Mouse (Mus musculus): ENCODE measurements around the gene Exoc6. TPM values are rescaled to one million over a fixed set of nuclear protein-coding genes. Genes with fewer than 3 reads are reported as not detected.
"Not testable (repeated sequence)": the region's sequence is repeated elsewhere in the genome, so short reads cannot be mapped to it uniquely, and the experiment has no call there.

The Exoc6 gene
- total RNA-seq (2022) = 10 to 100 TPM; 18.7 to 26.7 (median 22.0) TPM

DNA sequence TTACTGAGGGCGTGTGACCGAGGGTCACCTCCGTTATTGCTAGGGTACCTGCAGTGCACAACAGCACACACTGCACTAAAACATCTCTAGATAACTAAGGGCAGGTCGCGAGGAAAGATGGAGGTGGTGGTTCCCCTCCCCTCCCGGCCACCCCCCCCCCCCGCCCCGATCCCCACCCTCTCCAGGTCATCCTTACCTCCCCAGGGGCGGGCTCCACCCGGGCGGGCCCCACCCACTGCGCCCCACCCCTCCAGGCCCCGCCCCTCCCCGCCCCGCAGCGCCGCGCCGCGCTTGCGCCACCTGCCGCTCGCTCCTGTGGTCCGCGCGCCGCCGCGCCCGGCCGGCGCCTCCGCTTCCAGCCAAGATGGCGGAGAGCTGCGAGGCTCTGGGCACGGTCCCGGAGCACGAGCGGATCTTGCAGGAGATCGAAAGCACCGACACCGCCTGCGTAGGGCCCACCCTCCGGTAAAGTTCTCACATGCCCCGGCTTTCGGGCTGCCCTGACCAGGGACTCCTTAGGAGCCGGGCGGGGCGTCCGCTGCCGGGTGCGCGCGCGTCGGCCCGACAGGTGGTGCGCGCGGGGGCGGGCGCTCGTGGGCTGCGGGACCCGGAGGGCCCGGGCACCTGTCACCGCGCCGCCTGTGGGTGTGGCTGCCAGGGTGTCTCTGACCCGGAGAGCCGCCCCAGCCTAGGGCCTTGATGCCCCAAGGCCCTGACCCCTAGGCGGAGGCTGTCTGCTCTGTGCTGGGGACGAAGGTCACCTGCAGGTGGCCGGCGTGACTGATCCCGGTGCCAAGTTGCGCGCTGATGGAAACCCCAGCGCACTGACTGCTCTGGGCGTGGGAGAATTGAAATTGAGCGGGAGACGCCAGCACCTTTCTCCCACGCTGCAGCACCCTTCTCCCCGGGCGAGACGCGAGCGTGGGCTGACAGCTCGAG, at the start of gene Exoc6:
TSS of gene Exoc6 (plus strand) at position 318 of the 939 bp plus-strand sequence.
- DNase-seq = peak; percentile 55

DNA sequence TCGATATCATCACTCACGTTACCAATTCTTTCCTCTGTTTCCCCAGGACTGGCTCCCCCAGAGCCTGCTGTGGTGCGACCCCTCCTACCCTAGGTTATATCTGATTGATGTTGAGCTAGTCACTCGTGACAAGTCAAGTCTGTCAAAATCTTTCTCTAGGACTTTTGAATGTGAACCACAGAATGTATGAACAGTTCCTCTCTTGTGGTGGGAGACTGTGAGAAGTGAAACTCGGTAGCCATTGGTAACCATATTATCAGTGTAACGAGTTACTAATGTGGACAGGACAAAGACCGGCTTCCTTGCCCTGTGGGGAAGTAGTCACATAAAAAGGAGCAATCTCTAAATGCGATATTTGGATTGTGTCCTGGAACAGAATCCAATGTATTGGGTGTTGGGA, 47.2 kb upstream of the Exoc6 start:
- DNase-seq = no peak

DNA sequence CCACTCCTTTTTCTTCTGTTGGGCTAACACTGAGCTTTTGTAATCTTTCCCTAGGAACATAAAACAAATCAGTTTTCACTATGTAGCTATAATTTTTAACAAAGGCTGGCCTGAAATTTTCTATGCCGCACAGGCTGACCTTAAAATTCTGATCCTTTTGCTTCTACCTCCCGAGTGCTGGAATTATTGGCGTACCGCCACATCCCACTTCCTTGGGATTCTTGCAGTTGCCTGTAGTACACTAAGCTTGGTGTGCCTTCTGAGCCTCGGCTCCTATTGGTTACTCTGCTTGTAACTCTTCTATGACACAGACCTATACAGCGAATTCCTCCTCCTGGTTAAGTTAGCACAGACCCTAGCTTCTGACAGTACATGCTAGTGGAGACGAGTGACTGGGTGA, 44.2 kb upstream of the Exoc6 start:
- DNase-seq = no peak

GRCm38 (mm10) chr19:37506614-37507013, 43.6 kb upstream of the Exoc6 start:
- no peak for DNase-seq

- DNase-seq = peak; percentile 80
Measured at GRCm38 (mm10) chr19:37509725-37510124, 40.5 kb upstream of the Exoc6 start.

DNA sequence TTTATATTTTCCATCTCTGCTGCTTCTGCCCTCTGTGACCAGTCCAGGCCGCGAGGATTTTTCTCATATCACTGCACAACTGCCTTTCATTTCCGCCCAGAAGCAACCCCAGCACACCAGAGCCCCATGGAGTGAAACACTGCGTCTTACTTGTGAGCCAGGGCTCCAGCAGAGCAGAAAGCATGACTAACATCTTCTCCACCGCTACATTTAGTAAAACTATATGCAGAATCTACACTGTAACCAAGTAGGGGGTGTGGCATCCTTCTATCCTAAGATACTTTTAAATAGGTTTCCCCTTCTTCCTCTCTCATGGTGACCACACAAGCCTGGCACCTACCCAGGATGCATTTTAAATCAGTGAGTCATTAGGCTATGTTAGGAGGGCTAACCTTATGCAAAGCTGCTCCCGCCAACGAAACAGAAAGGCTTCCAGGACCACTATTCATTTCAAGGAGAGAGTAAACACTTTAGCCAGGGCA, 35.4 kb upstream of the Exoc6 start:
- DNase-seq = no peak

DNA sequence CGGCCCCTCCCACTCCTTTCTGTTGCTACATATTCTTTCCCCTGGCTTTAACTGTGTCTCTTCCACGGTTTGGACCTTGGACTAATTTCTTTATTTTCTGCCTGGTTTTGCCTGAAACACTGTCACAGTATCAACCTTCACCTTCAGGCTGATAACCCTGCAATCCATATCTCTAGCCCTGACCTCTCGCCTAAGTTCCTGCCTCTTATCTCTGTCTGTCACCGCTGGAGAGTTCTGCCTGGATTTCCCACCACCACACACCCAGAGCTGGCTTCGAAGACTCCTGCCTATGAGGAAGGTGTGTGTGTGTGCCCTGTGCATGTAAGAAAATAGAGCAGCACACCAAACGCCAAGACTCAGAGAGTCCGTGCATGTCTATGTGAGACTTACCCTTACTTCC, 32.8 kb upstream of the Exoc6 start:
- DNase-seq = no peak

- DNase-seq = no peak
Measured at GRCm38 (mm10) chr19:37520740-37521433, 29.3 kb upstream of the Exoc6 start.

DNA sequence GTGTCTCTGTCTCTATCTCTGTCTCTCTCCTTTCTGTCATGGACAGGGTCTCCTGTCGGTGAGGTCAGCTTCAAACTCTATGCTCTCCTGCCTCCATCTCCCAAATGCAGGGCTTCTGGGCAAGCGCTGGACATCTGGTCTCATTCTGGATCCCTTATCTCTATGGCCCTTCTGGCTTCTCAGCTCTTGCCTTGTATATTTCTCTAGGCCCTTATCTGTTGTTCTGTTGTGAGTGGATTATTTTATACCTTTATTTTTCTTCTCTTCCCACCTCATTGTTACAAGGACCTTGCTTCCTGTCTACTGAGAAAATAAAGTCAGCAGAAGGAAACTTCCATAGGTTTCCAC, 28.8 kb upstream of the Exoc6 start:
- no peak for DNase-seq

DNA sequence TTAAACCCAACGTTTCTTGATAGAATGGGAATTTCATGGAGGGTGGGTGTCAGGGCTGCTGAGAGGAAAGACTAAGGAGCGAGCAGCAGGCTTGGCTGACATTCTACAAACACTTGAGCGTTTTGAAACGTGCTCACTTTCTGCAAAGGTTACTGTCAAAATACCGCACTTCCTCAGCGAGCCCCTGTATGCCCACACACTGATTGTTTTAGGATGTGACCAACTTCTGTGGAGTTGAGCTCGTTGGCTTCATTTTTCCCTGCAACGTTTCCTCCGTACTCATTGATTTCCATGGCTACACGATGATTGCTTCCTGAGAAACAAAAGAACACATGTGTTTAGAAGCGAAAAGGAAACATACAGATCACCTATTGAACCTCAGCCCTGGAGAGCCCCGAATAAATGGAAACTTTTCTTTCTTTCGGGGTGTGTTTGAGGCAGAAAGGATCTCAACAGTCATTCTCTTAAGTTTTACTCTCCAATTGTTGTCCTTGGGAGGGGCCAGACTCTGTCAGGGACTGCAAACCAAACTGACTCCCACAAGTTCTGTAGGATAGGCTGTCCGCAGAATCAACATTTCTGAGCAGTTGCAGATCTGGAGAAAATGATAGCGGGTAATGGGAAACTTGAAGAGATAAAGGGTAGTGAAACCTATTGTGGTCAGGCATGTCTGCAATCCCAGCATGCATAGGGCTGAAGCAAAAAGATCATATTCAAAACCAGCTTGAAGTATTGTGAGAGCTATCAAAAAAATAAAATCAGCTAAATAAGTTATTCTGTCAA, 26.7 kb upstream of the Exoc6 start:
- DNase-seq = no peak

- DNase-seq = no peak
Measured at GRCm38 (mm10) chr19:37525925-37526324, 24.3 kb upstream of the Exoc6 start.

DNA sequence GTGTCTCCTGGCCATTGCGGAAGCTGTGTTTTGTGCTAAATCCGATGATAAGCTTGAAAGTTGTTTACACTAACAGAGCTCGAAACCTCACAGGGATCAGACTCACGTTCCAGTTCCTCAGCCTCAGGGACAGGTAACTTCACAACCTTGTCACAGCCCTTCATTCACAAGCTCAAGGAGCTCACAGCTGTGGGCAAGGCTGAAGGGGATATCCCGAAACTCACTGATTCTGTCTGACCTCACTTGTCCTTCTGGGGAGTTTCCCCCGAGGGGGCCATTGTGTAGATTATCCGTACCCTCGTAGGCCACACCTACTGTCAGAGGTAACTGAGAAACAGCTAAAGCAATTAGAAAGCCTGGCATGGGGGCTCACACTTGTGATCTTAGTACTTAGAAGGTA, 23.4 kb upstream of the Exoc6 start:
- DNase-seq = no peak

GRCm38 (mm10) chr19:37527736-37528135, 22.5 kb upstream of the Exoc6 start:
- not testable (repeated sequence) for DNase-seq

GRCm38 (mm10) chr19:37528581-37528980, 21.6 kb upstream of the Exoc6 start:
- no peak for DNase-seq

- DNase-seq = no peak
Measured at GRCm38 (mm10) chr19:37529296-37529695, 20.9 kb upstream of the Exoc6 start.

- DNase-seq = no peak
Measured at GRCm38 (mm10) chr19:37529975-37530515, 20.2 kb upstream of the Exoc6 start.

GRCm38 (mm10) chr19:37530601-37531000, 19.6 kb upstream of the Exoc6 start:
- DNase-seq = no peak

GRCm38 (mm10) chr19:37531200-37531845, 18.9 kb upstream of the Exoc6 start:
- no peak for DNase-seq

- DNase-seq = no peak
Measured at GRCm38 (mm10) chr19:37533196-37533595, 17.0 kb upstream of the Exoc6 start.

GRCm38 (mm10) chr19:37534737-37535365, 15.4 kb upstream of the Exoc6 start:
- DNase-seq = no peak

DNA sequence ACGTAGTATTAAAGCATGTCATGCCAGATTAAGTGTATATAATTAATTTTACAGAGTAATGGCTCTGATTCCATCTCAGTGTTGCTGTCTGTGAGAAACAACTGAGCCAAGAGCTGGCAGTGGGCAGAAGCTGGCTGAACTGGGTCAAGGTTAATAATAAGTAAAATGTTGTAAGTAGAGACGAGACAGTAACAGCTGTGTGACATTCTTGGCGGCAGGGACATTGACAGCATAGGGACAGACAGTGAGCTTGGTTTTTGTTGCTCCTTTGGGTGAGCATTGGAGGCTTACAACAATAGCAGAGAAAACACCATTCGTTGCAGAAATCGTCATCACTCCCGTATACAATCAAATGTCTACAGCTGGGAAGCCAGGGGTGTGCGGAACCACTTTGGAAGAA, 13.8 kb upstream of the Exoc6 start:
- DNase-seq = no peak

DNA sequence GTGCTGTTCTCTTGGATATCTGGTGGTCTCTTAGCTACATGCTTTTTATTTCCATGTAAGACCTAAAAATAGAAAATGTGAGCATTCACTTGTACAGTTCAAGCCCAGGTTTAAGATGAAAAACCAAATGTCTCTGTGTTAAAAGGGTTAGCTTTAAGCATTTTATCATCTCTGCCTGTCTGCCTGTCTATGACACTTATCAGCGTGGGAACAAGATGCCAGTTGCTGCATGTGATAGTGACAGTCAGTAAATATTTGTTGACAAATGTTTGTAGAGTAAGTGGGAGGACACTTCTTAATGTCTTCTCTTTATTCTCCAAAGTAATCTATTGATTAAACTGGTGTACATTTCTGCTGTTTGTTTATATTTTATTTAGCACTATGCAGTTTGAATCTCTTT, 12.5 kb upstream of the Exoc6 start:
- DNase-seq = no peak
